Mouse (Mus musculus) macrophage (primary cell): ENCODE data around the gene Stard8. TPM values are rescaled to one million over a fixed set of nuclear protein-coding genes. Genes with fewer than 3 reads are reported as not detected.
"Not testable (repeated sequence)": the region's sequence is repeated elsewhere in the genome, so short reads cannot be mapped to it uniquely, and the experiment has no call there.

Source experiments
- H3K27ac ChIP-seq: fragments of 350-480 bp; formaldehyde crosslinking; 2 replicates; pipeline ENCODE4 v1.9.0; 2021
- H3K36me3 ChIP-seq: fragments of 350-480 bp; formaldehyde crosslinking; 2 replicates; pipeline ENCODE4 v1.9.0; 2021; ENCODE audit errors: inconsistent target
- H3K4me3 ChIP-seq: fragments of 350-480 bp; formaldehyde crosslinking; 2 replicates; pipeline ENCODE4 v1.9.0; 2021; ENCODE audit errors: inconsistent target
- H3K79me2 ChIP-seq: fragments of 350-480 bp; formaldehyde crosslinking; 2 replicates; pipeline ENCODE4 v1.9.0; 2021; ENCODE audit errors: inconsistent target
- WGBS: methylation state at CpG from one replicate; pipeline ENCODE4 v1.1.7; 2026; ENCODE audit warnings: inconsistent platforms; ENCODE audit not compliant: missing documents; 5-methylcytosine and 5-hydroxymethylcytosine counted together
- polyA plus RNA-seq: library from polyadenylated mRNA; stranded (reverse); fragments of 250-400 nt; gene quantifications from 3 replicates; pipeline ENCODE4 v1.2.4, GENCODE M21; 2018; ENCODE audit warnings: inconsistent platforms

Gene Stard8
- polyA plus RNA-seq, 1 experiment from 2014 or later: 42.6 TPM

DNA sequence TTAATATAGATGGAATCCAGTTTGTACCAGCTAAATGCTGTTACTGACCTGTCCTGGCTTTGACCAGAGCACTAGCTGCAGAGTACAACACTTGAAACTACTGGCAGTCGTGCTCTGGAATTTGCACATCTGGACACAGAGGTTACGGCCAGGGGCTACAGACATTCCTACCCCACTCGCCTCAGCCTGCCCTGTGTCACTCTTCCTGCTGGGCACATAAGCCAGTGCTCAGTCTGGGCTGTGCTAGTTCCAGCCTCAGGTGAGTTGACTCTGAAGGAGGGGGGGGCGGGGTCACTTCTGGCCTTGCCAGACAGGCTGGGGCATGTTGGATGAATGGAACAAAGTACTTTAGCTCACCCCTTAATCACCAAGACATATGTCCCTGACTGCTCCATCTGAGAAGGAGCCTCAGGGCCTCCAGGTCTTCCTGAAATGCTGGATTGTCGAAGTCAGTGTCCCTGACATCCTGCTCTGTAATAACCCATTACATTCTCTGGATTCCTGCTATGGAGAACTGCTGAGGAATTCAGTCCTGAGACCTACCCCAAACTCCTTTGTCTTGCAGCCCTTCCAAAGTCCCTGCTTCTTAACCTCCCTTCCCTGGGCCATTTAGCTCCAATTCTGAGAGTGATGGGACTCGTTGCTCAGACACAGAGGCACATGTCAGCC is 54.9 kb downstream of the Stard8 start:
- Histone ChIP-seq H3K27ac (no peak overlapping the region), H3K79me2 (peaks cover 66% of the 10 kb centered on the region), H3K36me3 (peaks cover 11% of the 10 kb centered on the region; the same call in 1 of the 2 replicates), H3K4me3 (no peak overlapping the region)
- 91% methylated on average over 5 of the region's 6 CpGs for WGBS

- 72% methylated on average over 2 of the region's 4 CpGs for WGBS
These were observed 56.1 kb downstream of the Stard8 start for GRCm38 (mm10) chrX:99059119-99059518.

DNA sequence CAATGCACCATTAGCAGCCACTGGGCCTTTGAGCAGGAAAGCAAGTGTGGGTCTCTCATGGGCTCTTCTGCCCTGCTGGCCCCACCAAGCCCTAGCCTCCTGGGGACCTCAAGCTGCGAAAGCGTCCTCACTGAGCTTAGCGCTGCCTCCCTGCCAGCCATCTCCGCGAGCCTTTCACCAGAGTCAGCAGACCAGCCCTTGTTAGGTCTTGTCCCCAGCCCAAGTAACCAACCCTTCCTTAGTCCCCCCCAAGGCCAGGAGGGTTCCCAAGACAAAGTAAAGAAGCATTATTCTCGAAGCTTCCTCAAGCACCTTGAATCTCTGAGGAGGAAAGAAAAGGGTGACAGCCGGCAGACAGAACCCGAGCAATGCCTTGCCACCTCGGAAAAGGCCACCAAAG is 62.5 kb downstream of the Stard8 start:
- H3K4me3 ChIP-seq: no peak overlapping the region
- peaks cover 16% of the 10 kb centered on the region; the same call in 1 of the 2 replicates for H3K36me3 ChIP-seq
- WGBS: 97% methylated on average over 9 of the region's 9 CpGs
- H3K79me2 ChIP-seq: no peaks in the 10 kb centered on the region
- no peak overlapping the region for H3K27ac ChIP-seq

More at GRCm38 (mm10) chrX:99059119-99059518, 56.1 kb downstream of the Stard8 start:
- Histone ChIP-seq H3K4me3 (no peak overlapping the region), H3K79me2 (peaks cover 53% of the 10 kb centered on the region), H3K27ac (no peak overlapping the region), H3K36me3 (peaks cover 11% of the 10 kb centered on the region; the same call in 1 of the 2 replicates)

- Histone ChIP-seq H3K36me3 (peaks cover 17% of the 10 kb centered on the region; the same call in 1 of the 2 replicates), H3K27ac (no peak overlapping the region), H3K79me2 (no peaks in the 10 kb centered on the region), H3K4me3 (no peak overlapping the region)
- WGBS: 80% methylated on average over 9 of the region's 9 CpGs
These were observed 63.5 kb downstream of the Stard8 start for GRCm38 (mm10) chrX:99066550-99066949.

DNA sequence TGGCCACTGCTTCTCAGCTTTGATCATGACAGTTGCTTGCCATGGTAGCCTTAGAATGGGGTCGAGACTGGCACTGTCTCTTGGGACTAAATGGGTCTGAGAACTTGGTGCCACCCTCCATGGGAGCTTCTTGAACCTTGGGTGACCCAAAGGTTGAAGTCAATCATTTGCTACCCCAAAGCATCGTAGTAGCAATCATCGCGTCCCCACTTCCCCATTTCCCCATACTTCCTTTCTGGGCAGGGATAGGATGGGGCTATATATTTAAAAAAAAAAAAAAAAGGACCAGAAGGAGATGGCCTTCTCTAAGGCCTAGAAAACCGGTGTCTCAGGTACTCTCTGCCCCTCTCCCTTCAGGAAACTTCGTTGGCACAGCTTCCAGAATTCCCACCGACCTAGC is 64.2 kb downstream of the Stard8 start:
- H3K27ac ChIP-seq: no peak overlapping the region
- WGBS: 43% methylated on average over 7 of the region's 7 CpGs
- no peak overlapping the region for H3K4me3 ChIP-seq
- H3K79me2 ChIP-seq: no peaks in the 10 kb centered on the region
- peaks cover 18% of the 10 kb centered on the region; the same call in 1 of the 2 replicates for H3K36me3 ChIP-seq

- no peak overlapping the region for H3K27ac ChIP-seq
- H3K4me3 ChIP-seq: no peak overlapping the region
- 90% methylated on average over 6 of the region's 9 CpGs for WGBS
These were observed 64.7 kb downstream of the Stard8 start for GRCm38 (mm10) chrX:99067671-99068151.

GRCm38 (mm10) chrX:99071188-99071587 is 68.1 kb downstream of the Stard8 start:
- 94% methylated on average over 7 of the region's 7 CpGs for WGBS
- H3K4me3 ChIP-seq: no peak overlapping the region
- H3K27ac ChIP-seq: no peak overlapping the region
- H3K36me3 ChIP-seq: peaks cover 17% of the 10 kb centered on the region; the same call in 1 of the 2 replicates
- no peaks in the 10 kb centered on the region for H3K79me2 ChIP-seq

More at GRCm38 (mm10) chrX:99067671-99068151, 64.7 kb downstream of the Stard8 start:
- Histone ChIP-seq H3K36me3 (peaks cover 17% of the 10 kb centered on the region; the same call in 1 of the 2 replicates), H3K79me2 (no peaks in the 10 kb centered on the region)

- Histone ChIP-seq H3K36me3 (peaks cover 17% of the 10 kb centered on the region; the same call in 1 of the 2 replicates), H3K27ac (no peak overlapping the region), H3K4me3 (no peak overlapping the region), H3K79me2 (no peaks in the 10 kb centered on the region)
- 92% methylated on average over 9 of the region's 13 CpGs for WGBS
These were observed 69.5 kb downstream of the Stard8 start for GRCm38 (mm10) chrX:99072596-99072995.

DNA sequence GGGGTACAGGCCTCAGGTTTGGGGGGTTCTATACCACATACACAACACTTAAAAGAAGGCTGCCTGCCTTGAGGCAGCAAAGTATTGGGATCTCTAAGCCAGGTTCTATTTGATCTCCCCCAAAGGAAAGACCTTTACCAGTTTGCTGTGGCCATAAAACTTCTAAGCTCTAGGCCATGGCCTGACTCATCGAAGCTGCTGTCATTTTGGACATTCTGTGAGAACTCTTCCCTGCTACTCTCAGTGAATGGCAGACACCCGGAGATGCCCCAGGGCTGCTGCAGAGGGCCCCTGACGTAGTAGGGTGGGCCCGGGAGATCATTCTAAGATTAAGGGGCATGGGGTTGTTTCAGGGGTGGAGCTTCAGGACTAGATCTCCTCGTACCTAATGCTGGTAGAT is 72.1 kb downstream of the Stard8 start:
- Histone ChIP-seq H3K4me3 (no peak overlapping the region), H3K27ac (no peak overlapping the region), H3K36me3 (peaks cover 15% of the 10 kb centered on the region; the same call in 1 of the 2 replicates), H3K79me2 (no peaks in the 10 kb centered on the region)
- WGBS: 93% methylated on average over 5 of the region's 5 CpGs

- H3K79me2 ChIP-seq: no peaks in the 10 kb centered on the region
- WGBS: 86% methylated on average over 4 of the region's 4 CpGs
- no peak overlapping the region for H3K27ac ChIP-seq
- H3K36me3 ChIP-seq: 0 out of 2 replicates have a peak, but pooled peaks cover 8% of the 10 kb centered on the region
- no peak overlapping the region for H3K4me3 ChIP-seq
These were observed 73.4 kb downstream of the Stard8 start for GRCm38 (mm10) chrX:99076460-99076859.

DNA sequence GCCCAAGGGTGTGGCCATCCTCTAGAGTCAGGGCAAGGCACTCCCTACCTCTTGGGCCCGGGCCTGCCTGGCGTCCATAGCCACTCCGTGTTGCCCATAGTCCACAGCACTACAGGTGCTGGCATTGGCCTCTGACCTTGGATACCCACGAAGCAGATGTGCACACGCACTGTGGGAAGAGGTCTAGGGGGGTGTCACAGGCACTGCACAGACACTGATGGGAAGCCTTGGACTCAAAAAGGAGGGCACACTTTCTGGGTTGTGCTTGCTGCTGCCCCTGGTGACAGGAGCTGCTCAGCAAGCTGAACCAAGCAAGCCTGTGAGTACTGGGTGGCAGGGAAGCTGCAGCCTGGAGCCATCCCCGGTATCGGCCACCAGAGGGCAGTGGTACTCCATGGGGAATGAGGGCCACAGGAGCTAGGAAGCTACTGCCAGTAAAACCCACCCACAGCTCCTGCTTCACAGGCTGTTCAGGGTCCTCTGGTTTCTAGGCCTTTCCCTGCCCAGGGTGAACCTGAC is 75.4 kb downstream of the Stard8 start:
- H3K4me3 ChIP-seq, H3K79me2 ChIP-seq, H3K27ac ChIP-seq, H3K36me3 ChIP-seq: not testable (repeated sequence)
- no CpG with 5 or more reads among the region's 7 CpGs for WGBS

- Histone ChIP-seq H3K36me3 (no peaks in the 10 kb centered on the region), H3K27ac (no peak overlapping the region), H3K79me2 (no peaks in the 10 kb centered on the region), H3K4me3 (no peak overlapping the region)
- WGBS: 15% methylated on average over 2 of the region's 2 CpGs
These were observed 89.7 kb downstream of the Stard8 start for GRCm38 (mm10) chrX:99092704-99093103.

DNA sequence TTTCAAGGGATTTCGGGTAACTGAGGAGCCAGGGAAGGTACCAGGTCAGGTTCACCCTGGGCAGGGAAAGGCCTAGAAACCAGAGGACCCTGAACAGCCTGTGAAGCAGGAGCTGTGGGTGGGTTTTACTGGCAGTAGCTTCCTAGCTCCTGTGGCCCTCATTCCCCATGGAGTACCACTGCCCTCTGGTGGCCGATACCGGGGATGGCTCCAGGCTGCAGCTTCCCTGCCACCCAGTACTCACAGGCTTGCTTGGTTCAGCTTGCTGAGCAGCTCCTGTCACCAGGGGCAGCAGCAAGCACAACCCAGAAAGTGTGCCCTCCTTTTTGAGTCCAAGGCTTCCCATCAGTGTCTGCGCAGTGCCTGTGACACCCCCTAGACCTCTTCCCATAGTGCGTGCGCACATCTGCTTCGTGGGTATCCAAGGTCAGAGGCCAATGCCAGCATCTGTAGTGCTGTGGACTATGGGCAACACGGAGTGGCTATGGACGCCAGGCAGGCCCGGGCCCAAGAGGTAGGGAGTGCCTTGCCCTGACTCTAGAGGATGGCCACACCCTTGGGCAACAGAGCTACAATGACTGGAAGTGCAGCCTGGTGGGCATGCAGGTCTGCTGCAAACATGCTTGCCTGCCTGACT is 108.2 kb downstream of the Stard8 start:
- H3K27ac ChIP-seq, H3K79me2 ChIP-seq, H3K36me3 ChIP-seq, H3K4me3 ChIP-seq: not testable (repeated sequence)
- 100% methylated on average over 1 of the region's 10 CpGs for WGBS

GRCm38 (mm10) chrX:99119510-99119909 is 116.5 kb downstream of the Stard8 start:
- no peak overlapping the region for H3K4me3 ChIP-seq
- no peaks in the 10 kb centered on the region for H3K36me3 ChIP-seq
- H3K79me2 ChIP-seq: no peaks in the 10 kb centered on the region
- 52% methylated on average over 5 of the region's 5 CpGs for WGBS
- no peak overlapping the region for H3K27ac ChIP-seq
